Mouse (Mus musculus): ENCODE measurements around the gene Cfap54.

Gene Cfap54

GRCm38 (mm10) chr10:92730339-92730738, 351.1 kb downstream of the Cfap54 start:
- no peak for DNase-seq (ENCODE audit: low spot score)

GRCm38 (mm10) chr10:92728723-92729122, 352.7 kb downstream of the Cfap54 start:
- DNase-seq (ENCODE audit: low spot score) = no peak
